Mouse (Mus musculus): Measurements from ENCODE around the gene Rasgef1b.

Gene Rasgef1b

GRCm38 (mm10) chr5:99374460-99374859 is 354.4 kb downstream of the Rasgef1b start:
- DNase-seq (ENCODE audit: low spot score in 2 of 2) = no peak

- DNase-seq (ENCODE audit: low spot score in 2 of 2) = no peak
Measured at GRCm38 (mm10) chr5:99373570-99374151, 355.2 kb downstream of the Rasgef1b start.

GRCm38 (mm10) chr5:99370636-99371035 is 358.2 kb downstream of the Rasgef1b start:
- no peak for DNase-seq (ENCODE audit: low spot score in 2 of 2)

GRCm38 (mm10) chr5:99369256-99369655 is 359.6 kb downstream of the Rasgef1b start:
- DNase-seq (ENCODE audit: low spot score in 2 of 2) = no peak

- DNase-seq (ENCODE audit: low spot score in 2 of 2) = no peak
Measured at GRCm38 (mm10) chr5:99368615-99369014, 360.2 kb downstream of the Rasgef1b start.

- no peak for DNase-seq (ENCODE audit: low spot score in 2 of 2)
Measured at GRCm38 (mm10) chr5:99360531-99360930, 368.3 kb downstream of the Rasgef1b start.

GRCm38 (mm10) chr5:99359251-99359650 is 369.6 kb downstream of the Rasgef1b start:
- no peak for DNase-seq (ENCODE audit: low spot score in 2 of 2)

GRCm38 (mm10) chr5:99354640-99355132 is 374.2 kb downstream of the Rasgef1b start:
- DNase-seq (ENCODE audit: low spot score in 2 of 2) = no peak

GRCm38 (mm10) chr5:99350030-99350429 is 378.8 kb downstream of the Rasgef1b start:
- DNase-seq (ENCODE audit: low spot score in 2 of 2) = no peak

GRCm38 (mm10) chr5:99348257-99348849 is 380.5 kb downstream of the Rasgef1b start:
- no peak for DNase-seq (ENCODE audit: low spot score in 2 of 2)

GRCm38 (mm10) chr5:99342527-99342926 is 386.3 kb downstream of the Rasgef1b start:
- no peak for DNase-seq (ENCODE audit: low spot score in 2 of 2)

GRCm38 (mm10) chr5:99340311-99340989 is 388.4 kb downstream of the Rasgef1b start:
- no peak for DNase-seq (ENCODE audit: low spot score in 2 of 2)

GRCm38 (mm10) chr5:99339790-99340189 is 389.1 kb downstream of the Rasgef1b start:
- peak in 1 of 2 experiments; percentile 32 for DNase-seq (ENCODE audit: low spot score in 2 of 2)

- no peak for DNase-seq (ENCODE audit: low spot score in 2 of 2)
Measured at GRCm38 (mm10) chr5:99338826-99339225, 390.0 kb downstream of the Rasgef1b start.

- no peak for DNase-seq (ENCODE audit: low spot score in 2 of 2)
Measured at GRCm38 (mm10) chr5:99336427-99336826, 392.4 kb downstream of the Rasgef1b start.

- DNase-seq (ENCODE audit: low spot score in 2 of 2) = no peak
Measured at GRCm38 (mm10) chr5:99334017-99334416, 394.8 kb downstream of the Rasgef1b start.

GRCm38 (mm10) chr5:99332021-99332420 is 396.8 kb downstream of the Rasgef1b start:
- no peak for DNase-seq (ENCODE audit: low spot score in 2 of 2)

GRCm38 (mm10) chr5:99329065-99329464 is 399.8 kb downstream of the Rasgef1b start:
- DNase-seq (ENCODE audit: low spot score in 2 of 2) = no peak

- DNase-seq (ENCODE audit: low spot score in 2 of 2) = no peak
Measured at GRCm38 (mm10) chr5:99327019-99327418, 401.8 kb downstream of the Rasgef1b start.

- no peak for DNase-seq (ENCODE audit: low spot score in 2 of 2)
Measured at GRCm38 (mm10) chr5:99325301-99325700, 403.6 kb downstream of the Rasgef1b start.

GRCm38 (mm10) chr5:99320783-99321182 is 408.1 kb downstream of the Rasgef1b start:
- no peak for DNase-seq (ENCODE audit: low spot score in 2 of 2)

GRCm38 (mm10) chr5:99297939-99298338 is 430.9 kb downstream of the Rasgef1b start:
- DNase-seq (ENCODE audit: low spot score in 2 of 2) = no peak

- no peak for DNase-seq (ENCODE audit: low spot score in 2 of 2)
Measured at GRCm38 (mm10) chr5:99296348-99296747, 432.5 kb downstream of the Rasgef1b start.

Measured in frontal cortex, postnatal 25 days (tissue).